Mouse (Mus musculus) embryonic facial prominence, embryonic 15.5 days (tissue): ENCODE data around the gene Stk39. TPM values are rescaled to one million over a fixed set of nuclear protein-coding genes. Genes with fewer than 3 reads are reported as not detected.

Source experiments
- ATAC-seq: fragments of 200-750 bp; cut with Nextera tagmentation; 2 replicates; pipeline ENCODE4 v1.8.0; 2017; ENCODE audit warnings: low read depth, moderate TSS enrichment; ENCODE audit not compliant: insufficient number of reproducible peaks, low FRiP score, low TSS enrichment
- H3K27ac ChIP-seq: fragments of 300-500 bp; sonication (generic); replicated peaks from 2 replicates; pipeline ENCODE4 v1.5.1; 2015; ENCODE audit warnings: mild to moderate bottlenecking, inconsistent platforms
- H3K27me3 ChIP-seq: fragments of 300-500 bp; sonication (generic); 2 replicates; pipeline ENCODE4 v1.6.1; 2015; ENCODE audit warnings: inconsistent platforms
- H3K36me3 ChIP-seq: fragments of 300-500 bp; sonication (generic); 2 replicates; pipeline ENCODE4 v1.6.1; 2015; ENCODE audit warnings: mild to moderate bottlenecking, inconsistent platforms
- H3K4me1 ChIP-seq: fragments of 300-500 bp; sonication (generic); 2 replicates; pipeline ENCODE4 v1.6.1; 2015; ENCODE audit warnings: inconsistent platforms
- H3K4me2 ChIP-seq: fragments of 300-500 bp; sonication (generic); replicated peaks from 2 replicates; pipeline ENCODE4 v1.6.1; 2015; ENCODE audit warnings: mild to moderate bottlenecking, inconsistent platforms
- H3K4me3 ChIP-seq: fragments of 300-500 bp; sonication (generic); replicated peaks from 2 replicates; pipeline ENCODE4 v1.5.1; 2015; ENCODE audit warnings: mild to moderate bottlenecking, inconsistent platforms
- H3K9ac ChIP-seq: fragments of 300-500 bp; sonication (generic); 2 replicates; pipeline ENCODE4 v1.6.1; 2015; ENCODE audit warnings: inconsistent platforms
- H3K9me3 ChIP-seq: fragments of 300-500 bp; sonication (generic); replicated peaks from 2 replicates; pipeline ENCODE4 v1.6.1; 2016; ENCODE audit warnings: inconsistent platforms
- WGBS: fragments of 180-500 bp; shearing (Covaris S2); methylation state at CpG from one replicate; pipeline ENCODE4 v1.1.7; 2015; 5-methylcytosine and 5-hydroxymethylcytosine counted together
- polyA plus RNA-seq: library from polyadenylated mRNA; unstranded; fragments of >200 nt; fragmentation: Nextera tagmentation; extraction: Ambion mirVana; gene quantifications from 2 replicates; pipeline ENCODE4 v1.2.1, GENCODE M21; 2015

Gene Stk39
- polyA plus RNA-seq, 1 experiment from 2014 or later = 14.7 TPM

GRCm38 (mm10) chr2:68364181-68364900 lies 107.7 kb downstream of the Stk39 start:
- no peak overlapping the region for H3K4me2 ChIP-seq
- no peaks in the 10 kb centered on the region for H3K27me3 ChIP-seq
- no peak overlapping the region for H3K27ac ChIP-seq
- H3K9ac ChIP-seq = no peak overlapping the region
- H3K4me3 ChIP-seq = no peak overlapping the region
- ATAC-seq = peak; percentile 43; the same call in 1 of the 2 replicates
- no peaks in the 10 kb centered on the region for H3K9me3 ChIP-seq
- H3K4me1 ChIP-seq = no peaks in the 10 kb centered on the region
- no peaks in the 10 kb centered on the region for H3K36me3 ChIP-seq
- WGBS = 25% methylated on average over 12 of the region's 12 CpGs

GRCm38 (mm10) chr2:68363159-68363558 lies 108.9 kb downstream of the Stk39 start:
- WGBS = 86% methylated on average over 4 of the region's 4 CpGs
- H3K36me3 ChIP-seq = peaks cover 7% of the 10 kb centered on the region
- H3K4me1 ChIP-seq = no peaks in the 10 kb centered on the region
- no peak overlapping the region for H3K27ac ChIP-seq
- no peaks in the 10 kb centered on the region for H3K27me3 ChIP-seq
- no peak overlapping the region for H3K4me3 ChIP-seq
- no peak overlapping the region for H3K4me2 ChIP-seq
- H3K9ac ChIP-seq = no peak overlapping the region
- H3K9me3 ChIP-seq = no peaks in the 10 kb centered on the region
- ATAC-seq = no peak

GRCm38 (mm10) chr2:68361701-68362100 lies 110.4 kb downstream of the Stk39 start:
- Histone ChIP-seq H3K4me3 (no peak overlapping the region), H3K36me3 (peaks cover 8% of the 10 kb centered on the region), H3K4me2 (no peak overlapping the region), H3K9me3 (no peaks in the 10 kb centered on the region), H3K4me1 (no peaks in the 10 kb centered on the region), H3K9ac (no peak overlapping the region), H3K27me3 (no peaks in the 10 kb centered on the region), H3K27ac (no peak overlapping the region)
- WGBS = 52% methylated on average over 5 of the region's 5 CpGs
- ATAC-seq = no peak

- H3K4me3 ChIP-seq = no peak overlapping the region
- no peak overlapping the region for H3K9ac ChIP-seq
- no peaks in the 10 kb centered on the region for H3K36me3 ChIP-seq
- ATAC-seq = no peak
- WGBS = 8% methylated on average over 6 of the region's 6 CpGs
- no peaks in the 10 kb centered on the region for H3K9me3 ChIP-seq
- no peak overlapping the region for H3K4me2 ChIP-seq
- 0 out of 2 replicates have a peak, but pooled peaks cover 4% of the 10 kb centered on the region for H3K4me1 ChIP-seq
- no peak overlapping the region for H3K27ac ChIP-seq
- H3K27me3 ChIP-seq = no peaks in the 10 kb centered on the region; the same call in 1 of the 2 replicates
These were observed 121.4 kb downstream of the Stk39 start for GRCm38 (mm10) chr2:68350621-68351020.

- H3K27me3 ChIP-seq = no peaks in the 10 kb centered on the region; the same call in 1 of the 2 replicates
- H3K4me2 ChIP-seq = no peak overlapping the region; the same call in 1 of the 2 replicates
- ATAC-seq = no peak
- H3K9ac ChIP-seq = no peak overlapping the region
- H3K9me3 ChIP-seq = no peaks in the 10 kb centered on the region
- 49% methylated on average over 24 of the region's 24 CpGs for WGBS
- H3K4me3 ChIP-seq = no peak overlapping the region
- H3K4me1 ChIP-seq = 0 out of 2 replicates have a peak, but pooled peaks cover 4% of the 10 kb centered on the region
- H3K27ac ChIP-seq = no peak overlapping the region
- H3K36me3 ChIP-seq = no peaks in the 10 kb centered on the region
These were observed 122.3 kb downstream of the Stk39 start for GRCm38 (mm10) chr2:68349593-68350383.

GRCm38 (mm10) chr2:68348966-68349365 lies 123.1 kb downstream of the Stk39 start:
- 79% methylated on average over 12 of the region's 12 CpGs for WGBS
- no peaks in the 10 kb centered on the region for H3K9me3 ChIP-seq
- no peak overlapping the region for H3K4me3 ChIP-seq
- no peak overlapping the region for H3K27ac ChIP-seq
- 0 out of 2 replicates have a peak, but pooled peaks cover 4% of the 10 kb centered on the region for H3K4me1 ChIP-seq
- H3K36me3 ChIP-seq = no peaks in the 10 kb centered on the region
- no peak overlapping the region for H3K9ac ChIP-seq
- no peak overlapping the region for H3K4me2 ChIP-seq
- H3K27me3 ChIP-seq = no peaks in the 10 kb centered on the region; the same call in 1 of the 2 replicates
- no peak for ATAC-seq

- Histone ChIP-seq H3K9me3 (no peaks in the 10 kb centered on the region), H3K27me3 (no peaks in the 10 kb centered on the region; the same call in 1 of the 2 replicates), H3K36me3 (0 out of 2 replicates have a peak, but pooled peaks cover 4% of the 10 kb centered on the region), H3K4me2 (no peak overlapping the region), H3K4me1 (0 out of 2 replicates have a peak, but pooled peaks cover 4% of the 10 kb centered on the region), H3K9ac (no peak overlapping the region), H3K4me3 (no peak overlapping the region), H3K27ac (no peak overlapping the region)
- 62% methylated on average over 8 of the region's 8 CpGs for WGBS
- no peak for ATAC-seq
These were observed 125.3 kb downstream of the Stk39 start for GRCm38 (mm10) chr2:68346606-68347237.

- WGBS = 84% methylated on average over 9 of the region's 9 CpGs
- Histone ChIP-seq H3K4me2 (no peak overlapping the region), H3K27ac (no peak overlapping the region), H3K9ac (no peak overlapping the region), H3K4me1 (0 out of 2 replicates have a peak, but pooled peaks cover 4% of the 10 kb centered on the region), H3K9me3 (no peaks in the 10 kb centered on the region), H3K27me3 (no peaks in the 10 kb centered on the region; the same call in 1 of the 2 replicates), H3K36me3 (0 out of 2 replicates have a peak, but pooled peaks cover 4% of the 10 kb centered on the region), H3K4me3 (no peak overlapping the region)
- ATAC-seq = no peak
These were observed 126.8 kb downstream of the Stk39 start for GRCm38 (mm10) chr2:68345269-68345668.

- H3K9me3 ChIP-seq = no peaks in the 10 kb centered on the region
- H3K27ac ChIP-seq = no peak overlapping the region
- no peaks in the 10 kb centered on the region; the same call in 1 of the 2 replicates for H3K27me3 ChIP-seq
- no peaks in the 10 kb centered on the region for H3K4me1 ChIP-seq
- no peak for ATAC-seq
- H3K4me3 ChIP-seq = no peak overlapping the region
- WGBS = 92% methylated on average over 4 of the region's 4 CpGs
- H3K9ac ChIP-seq = no peak overlapping the region
- H3K36me3 ChIP-seq = 0 out of 2 replicates have a peak, but pooled peaks cover 4% of the 10 kb centered on the region
- H3K4me2 ChIP-seq = no peak overlapping the region
These were observed 128.3 kb downstream of the Stk39 start for GRCm38 (mm10) chr2:68343751-68344150.

GRCm38 (mm10) chr2:68342122-68342646 lies 129.9 kb downstream of the Stk39 start:
- H3K27ac ChIP-seq = no peak overlapping the region
- H3K4me1 ChIP-seq = no peaks in the 10 kb centered on the region
- no peak for ATAC-seq
- no peak overlapping the region for H3K4me3 ChIP-seq
- no peak overlapping the region for H3K9ac ChIP-seq
- WGBS = 92% methylated on average over 7 of the region's 7 CpGs
- H3K4me2 ChIP-seq = no peak overlapping the region
- 0 out of 2 replicates have a peak, but pooled peaks cover 4% of the 10 kb centered on the region for H3K36me3 ChIP-seq
- H3K9me3 ChIP-seq = no peaks in the 10 kb centered on the region
- H3K27me3 ChIP-seq = no peaks in the 10 kb centered on the region

GRCm38 (mm10) chr2:68336913-68337312 lies 135.2 kb downstream of the Stk39 start:
- no peaks in the 10 kb centered on the region for H3K27me3 ChIP-seq
- WGBS = 92% methylated on average over 6 of the region's 6 CpGs
- no peak overlapping the region for H3K4me3 ChIP-seq
- H3K27ac ChIP-seq = no peak overlapping the region
- no peaks in the 10 kb centered on the region for H3K9me3 ChIP-seq
- ATAC-seq = no peak
- no peak overlapping the region for H3K4me2 ChIP-seq
- H3K36me3 ChIP-seq = no peaks in the 10 kb centered on the region
- no peaks in the 10 kb centered on the region for H3K4me1 ChIP-seq
- no peak overlapping the region for H3K9ac ChIP-seq
